Mouse (Mus musculus): ENCODE measurements around the gene Elob. TPM values are rescaled to one million over a fixed set of nuclear protein-coding genes. Genes with fewer than 3 reads are reported as not detected.

Elob gene
- polyA plus RNA-seq, 1 experiment from 2014 or later: 1,085 TPM

- no peak for DNase-seq (ENCODE audit: low spot score)
Measured at GRCm38 (mm10) chr17:23825591-23825990, 3.3 kb downstream of the Elob start.

GRCm38 (mm10) chr17:23823614-23824013 lies 5.3 kb downstream of the Elob start:
- no peak for DNase-seq (ENCODE audit: low spot score)

- DNase-seq (ENCODE audit: low spot score): no peak
Measured at GRCm38 (mm10) chr17:23823018-23823417, 5.9 kb downstream of the Elob start.

- DNase-seq (ENCODE audit: low spot score): no peak
Measured at GRCm38 (mm10) chr17:23822094-23822493, 6.8 kb downstream of the Elob start.

GRCm38 (mm10) chr17:23820731-23821130 lies 8.2 kb downstream of the Elob start:
- no peak for DNase-seq (ENCODE audit: low spot score)

- DNase-seq (ENCODE audit: low spot score): no peak
Measured at GRCm38 (mm10) chr17:23819235-23819634, 9.7 kb downstream of the Elob start.

- DNase-seq (ENCODE audit: low spot score): no peak
Measured at GRCm38 (mm10) chr17:23818579-23818978, 10.4 kb downstream of the Elob start.

- no peak for DNase-seq (ENCODE audit: low spot score)
Measured at GRCm38 (mm10) chr17:23815641-23816040, 13.3 kb downstream of the Elob start.

GRCm38 (mm10) chr17:23807918-23808317 lies 21.0 kb downstream of the Elob start:
- DNase-seq (ENCODE audit: low spot score): no peak

- no peak for DNase-seq (ENCODE audit: low spot score)
Measured at GRCm38 (mm10) chr17:23806867-23807266, 22.1 kb downstream of the Elob start.

- peak; percentile 49 for DNase-seq (ENCODE audit: low spot score)
Measured at GRCm38 (mm10) chr17:23804426-23805085, 24.4 kb downstream of the Elob start.

GRCm38 (mm10) chr17:23803366-23804041 lies 25.4 kb downstream of the Elob start:
- DNase-seq (ENCODE audit: low spot score): peak; percentile 82

- DNase-seq (ENCODE audit: low spot score): peak; percentile 100
Measured at GRCm38 (mm10) chr17:23802746-23803365, 26.1 kb downstream of the Elob start.

- no peak for DNase-seq (ENCODE audit: low spot score)
Measured at GRCm38 (mm10) chr17:23801627-23802026, 27.3 kb downstream of the Elob start.

- no peak for DNase-seq (ENCODE audit: low spot score)
Measured at GRCm38 (mm10) chr17:23797316-23797715, 31.6 kb downstream of the Elob start.

GRCm38 (mm10) chr17:23795323-23795722 lies 33.6 kb downstream of the Elob start:
- DNase-seq (ENCODE audit: low spot score): no peak

- peak; percentile 20 for DNase-seq (ENCODE audit: low spot score)
Measured at GRCm38 (mm10) chr17:23791079-23791357, 37.9 kb downstream of the Elob start.

GRCm38 (mm10) chr17:23790269-23791078 lies 38.5 kb downstream of the Elob start, which contains the start of gene Srrm2:
Gene Srrm2 (plus strand): TSS chr17:23790532.
- peak; percentile 37 for DNase-seq (ENCODE audit: low spot score)

- DNase-seq (ENCODE audit: low spot score): no peak
Measured at GRCm38 (mm10) chr17:23789749-23790268, 39.1 kb downstream of the Elob start.

GRCm38 (mm10) chr17:23788973-23789372 lies 40.0 kb downstream of the Elob start:
- no peak for DNase-seq (ENCODE audit: low spot score)

GRCm38 (mm10) chr17:23786510-23786931 lies 42.4 kb downstream of the Elob start:
- DNase-seq (ENCODE audit: low spot score): no peak

Measured in thymus, postnatal 0 days (tissue).